Mouse (Mus musculus) brown adipose tissue, adult 24 weeks (tissue): Measurements from ENCODE around the gene Cpn1. TPM values are rescaled to one million over a fixed set of nuclear protein-coding genes. Genes with fewer than 3 reads are reported as not detected.

Source experiments
- H3K27ac ChIP-seq: fragments of 200-500 bp; replicated peaks from 2 replicates; pipeline ENCODE4 v1.5.1; 2012; ENCODE audit warnings: low read depth, mild to moderate bottlenecking, low read length
- H3K4me1 ChIP-seq: fragments of 200-500 bp; 2 replicates; pipeline ENCODE4 v1.6.1; 2012; ENCODE audit warnings: low read length, mixed read lengths; ENCODE audit not compliant: control insufficient read depth, insufficient read depth, insufficient read length
- H3K4me3 ChIP-seq: fragments of 200-500 bp; 2 replicates; pipeline ENCODE4 v1.5.1; 2012; ENCODE audit warnings: low read depth, mild to moderate bottlenecking, low read length, moderate library complexity; ENCODE audit not compliant: insufficient read depth
- polyA plus RNA-seq: library from polyadenylated mRNA; stranded (reverse); fragments of >200 nt; gene quantifications from 2 replicates; pipeline ENCODE4 v1.2.4, GENCODE M21; 2012; ENCODE audit not compliant: missing spikeins, insufficient read depth, insufficient read length

The Cpn1 gene
- not detected in 2 replicates for polyA plus RNA-seq

DNA sequence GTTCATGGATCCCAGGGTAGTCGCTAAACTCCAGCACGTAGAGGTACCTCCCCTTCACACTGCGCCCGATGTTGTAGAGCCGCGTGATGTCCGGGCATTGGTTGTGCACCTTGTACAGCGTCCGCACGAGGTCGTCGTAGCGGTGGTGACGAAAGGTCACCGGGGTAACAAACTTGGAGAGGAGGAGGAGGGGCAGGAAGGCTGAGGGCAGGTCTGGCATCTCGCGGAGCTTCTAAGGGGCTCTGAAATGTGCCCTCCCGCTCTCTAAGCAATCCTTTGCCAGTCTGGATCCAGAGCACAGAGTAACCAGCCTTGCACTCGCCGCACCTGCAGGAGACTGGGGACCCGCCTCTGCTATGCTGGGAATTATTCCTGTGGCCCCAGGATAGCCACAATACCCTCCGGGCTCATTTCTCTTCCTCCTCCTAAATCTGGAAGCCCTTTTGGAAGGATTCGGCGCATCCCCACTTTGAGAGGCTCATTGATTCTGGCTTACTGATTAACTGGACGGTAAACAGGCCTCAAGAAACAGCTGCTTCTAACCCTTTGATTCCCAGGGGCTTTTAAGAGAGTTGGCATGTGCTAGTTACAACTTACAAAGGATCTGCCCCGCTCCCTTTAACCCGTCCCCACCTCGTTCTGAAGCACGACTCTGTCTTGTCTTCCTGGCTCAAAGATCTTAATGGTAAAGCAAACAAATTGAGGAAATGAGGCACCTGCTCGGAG lies at the start of gene Cpn1:
TSS of gene Cpn1 (minus strand) at position 488 of the 726 bp plus-strand sequence.
- H3K27ac ChIP-seq: no peak within 1 kb of the TSS
- H3K4me3 ChIP-seq: no peak within 1 kb of the TSS
- no peaks in the 10 kb centered on the region for H3K4me1 ChIP-seq

DNA sequence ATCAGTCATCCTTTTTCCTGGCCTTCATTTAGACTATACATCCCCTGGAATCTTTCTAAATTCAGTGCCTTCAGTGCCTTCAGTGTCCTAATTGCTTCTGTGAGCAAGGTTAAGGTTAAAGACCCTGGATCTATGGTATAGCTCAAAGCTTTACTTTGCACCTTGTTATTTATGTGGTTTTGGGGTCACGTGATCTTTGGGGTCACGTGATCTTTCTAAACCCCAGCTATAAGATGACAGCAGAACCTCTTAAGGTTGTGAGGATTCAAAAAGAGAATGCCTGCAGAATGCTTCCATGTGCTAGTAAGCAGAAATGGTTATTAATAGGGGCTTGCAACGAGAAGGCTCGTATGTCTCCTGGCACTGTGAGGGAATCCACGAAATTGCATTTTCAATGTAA lies 47.0 kb upstream of the Cpn1 start:
- Histone ChIP-seq H3K27ac (no peak overlapping the region), H3K4me3 (no peak overlapping the region), H3K4me1 (no peaks in the 10 kb centered on the region)

DNA sequence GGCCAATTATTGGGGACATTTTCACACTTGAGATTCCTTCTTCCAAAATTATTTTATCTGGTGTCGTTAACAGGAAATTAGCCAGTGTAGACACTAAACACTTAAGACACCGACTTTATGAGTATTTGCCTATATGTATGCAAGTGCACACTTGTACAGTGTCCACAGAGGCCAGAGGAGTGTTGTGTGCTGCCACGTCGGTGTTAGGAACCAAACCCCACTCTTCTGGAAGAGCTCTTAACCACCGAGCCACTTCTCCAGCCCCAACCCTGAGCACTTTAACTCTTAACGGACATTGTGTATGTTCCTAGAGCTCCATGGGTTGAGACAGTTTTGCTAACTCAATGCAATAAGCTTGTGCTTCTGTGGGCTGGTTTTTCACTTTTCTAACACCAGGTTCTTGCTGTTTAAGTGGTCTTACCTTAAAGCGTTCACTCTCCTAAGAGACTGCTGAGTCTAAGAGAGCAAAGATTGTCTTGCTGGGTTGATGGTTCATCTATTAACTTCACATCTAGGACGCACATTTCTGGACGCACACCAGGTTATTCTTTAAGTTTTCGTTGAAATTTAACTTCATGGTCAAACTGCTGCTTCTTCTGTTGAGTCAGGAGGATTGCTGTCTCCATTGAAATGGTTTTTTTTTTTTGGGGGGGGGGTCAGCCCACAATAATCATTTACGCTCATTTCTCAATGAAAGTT lies 45.8 kb upstream of the Cpn1 start:
- Histone ChIP-seq H3K4me1 (no peaks in the 10 kb centered on the region), H3K4me3 (no peak overlapping the region), H3K27ac (no peak overlapping the region)

DNA sequence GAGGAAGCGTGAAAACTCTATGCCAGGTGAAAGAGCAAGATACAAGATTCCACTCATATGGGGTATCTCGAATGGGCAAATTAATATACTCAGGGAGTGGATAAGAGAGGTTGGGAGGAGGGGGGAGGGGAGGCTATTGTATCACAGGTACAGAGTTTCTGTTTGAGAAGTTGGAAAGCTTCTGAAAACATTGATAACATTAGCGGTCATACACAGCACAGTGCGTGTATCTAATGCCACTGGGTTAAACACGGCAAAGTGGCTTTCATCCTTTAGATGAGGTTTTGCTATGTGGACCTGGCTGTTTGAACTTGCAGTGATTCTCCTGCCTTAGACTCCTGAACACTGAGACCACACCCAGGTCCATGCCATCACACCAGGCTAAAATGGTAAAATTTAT lies 43.7 kb upstream of the Cpn1 start:
- Histone ChIP-seq H3K4me1 (no peaks in the 10 kb centered on the region), H3K4me3 (no peak overlapping the region), H3K27ac (no peak overlapping the region)

DNA sequence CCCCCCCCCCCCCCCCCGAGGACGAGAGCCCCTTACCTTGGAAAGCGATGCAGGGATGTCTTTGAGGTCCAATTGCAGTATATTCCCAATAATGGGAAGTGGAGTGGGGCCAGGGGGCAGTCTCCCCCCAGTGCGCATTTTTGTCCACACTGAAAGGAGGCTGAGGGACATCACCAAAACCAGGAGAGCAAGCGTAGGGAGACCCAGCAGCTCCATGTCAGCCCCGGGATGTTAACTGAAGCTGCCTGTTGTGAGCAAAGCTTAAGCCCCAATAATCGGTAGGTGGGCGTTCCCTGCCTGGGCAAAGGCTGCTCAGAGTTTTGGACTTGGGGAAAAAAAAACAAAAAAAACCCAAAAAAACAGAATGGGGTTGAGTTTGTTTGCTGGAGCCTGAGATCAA lies 42.6 kb upstream of the Cpn1 start, which contains the start of gene Cyp2c23:
TSS of gene Cyp2c23 (minus strand) at position 237 of the 400 bp plus-strand sequence.
- no peak within 1 kb of the TSS for H3K4me3 ChIP-seq
- no peaks in the 10 kb centered on the region for H3K4me1 ChIP-seq
- no peak within 1 kb of the TSS for H3K27ac ChIP-seq

DNA sequence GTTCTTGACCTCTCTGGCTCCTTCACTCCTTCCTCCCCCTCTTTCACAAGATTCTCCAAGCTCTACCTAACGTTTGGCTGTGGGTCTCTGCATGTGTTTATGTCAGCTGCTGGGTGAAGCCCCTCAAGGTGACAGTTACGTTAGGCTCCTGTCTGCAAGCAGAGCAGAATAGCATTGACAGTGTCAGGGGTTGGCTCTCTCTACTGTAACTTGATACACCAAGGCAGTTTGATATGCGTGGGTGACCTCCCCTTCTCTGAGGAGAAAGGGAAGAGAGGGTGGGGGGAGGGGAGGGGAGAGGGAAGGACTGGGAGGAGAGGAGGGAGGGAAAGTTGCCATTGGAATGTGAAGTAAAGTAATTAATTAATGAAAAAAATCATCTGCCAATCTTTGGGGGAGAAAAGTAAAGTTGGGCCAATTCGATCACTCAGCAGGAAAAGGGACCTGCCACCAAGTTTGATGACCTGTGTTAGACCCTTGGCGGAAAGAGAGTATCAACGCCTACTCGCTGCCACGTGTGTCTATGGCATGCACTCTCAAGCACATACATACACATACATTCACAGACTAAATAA lies 40.7 kb upstream of the Cpn1 start:
- H3K4me1 ChIP-seq: no peaks in the 10 kb centered on the region
- no peak overlapping the region for H3K27ac ChIP-seq
- no peak overlapping the region for H3K4me3 ChIP-seq

DNA sequence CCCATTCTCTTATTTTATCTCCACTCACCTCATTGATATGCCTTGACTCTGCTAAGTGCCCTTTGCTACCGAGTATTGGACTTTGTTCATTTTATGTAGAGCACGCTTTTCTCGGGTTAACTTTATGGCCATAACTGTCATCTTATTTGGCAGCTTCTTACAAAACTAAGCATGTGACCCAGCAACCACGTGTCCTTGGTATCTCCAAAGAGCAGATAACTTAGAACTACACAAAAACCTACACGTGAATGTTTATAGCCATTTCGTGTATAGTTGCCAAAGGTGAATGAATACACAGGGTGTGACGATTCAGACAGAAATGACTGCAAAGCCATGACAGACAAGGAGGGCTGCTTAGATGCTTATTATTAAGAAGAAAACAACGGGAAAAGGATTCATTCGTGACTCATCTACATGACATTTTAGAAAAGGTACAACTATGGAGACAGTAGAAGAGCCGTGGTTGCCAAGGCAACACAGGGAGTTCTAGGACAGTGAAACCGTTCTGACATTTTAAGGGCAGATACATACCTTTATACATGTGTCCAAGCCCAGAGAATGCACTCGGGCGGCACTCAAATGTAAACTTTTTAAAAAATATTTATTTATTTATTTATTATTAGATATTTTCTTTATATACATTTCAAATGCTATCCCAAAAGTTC lies 38.7 kb upstream of the Cpn1 start:
- Histone ChIP-seq H3K4me1 (peaks cover 3% of the 10 kb centered on the region; the same call in 1 of the 2 replicates), H3K27ac (no peak overlapping the region), H3K4me3 (no peak overlapping the region)

DNA sequence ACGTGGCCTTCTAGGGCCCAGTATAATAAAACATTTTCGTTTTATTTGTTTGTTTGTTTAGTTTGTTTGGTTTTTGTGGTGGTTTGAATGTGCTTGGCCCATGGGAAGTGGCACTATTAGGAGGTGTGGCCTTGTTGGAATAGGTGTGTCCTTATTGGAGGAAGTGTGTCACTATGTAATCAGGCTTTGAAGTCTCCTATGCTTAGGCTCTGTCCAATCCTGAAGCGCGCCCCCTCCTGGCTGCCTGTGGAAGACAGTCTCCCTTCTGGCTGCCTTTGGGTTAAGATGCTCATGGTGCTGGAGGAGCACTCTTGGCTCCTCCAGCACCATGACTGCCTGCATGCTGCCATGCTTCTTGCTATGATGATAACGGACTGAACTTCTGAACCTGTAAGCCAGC lies 36.7 kb upstream of the Cpn1 start:
- Histone ChIP-seq H3K4me3 (no peak overlapping the region), H3K4me1 (peaks cover 5% of the 10 kb centered on the region; the same call in 1 of the 2 replicates), H3K27ac (no peak overlapping the region)

DNA sequence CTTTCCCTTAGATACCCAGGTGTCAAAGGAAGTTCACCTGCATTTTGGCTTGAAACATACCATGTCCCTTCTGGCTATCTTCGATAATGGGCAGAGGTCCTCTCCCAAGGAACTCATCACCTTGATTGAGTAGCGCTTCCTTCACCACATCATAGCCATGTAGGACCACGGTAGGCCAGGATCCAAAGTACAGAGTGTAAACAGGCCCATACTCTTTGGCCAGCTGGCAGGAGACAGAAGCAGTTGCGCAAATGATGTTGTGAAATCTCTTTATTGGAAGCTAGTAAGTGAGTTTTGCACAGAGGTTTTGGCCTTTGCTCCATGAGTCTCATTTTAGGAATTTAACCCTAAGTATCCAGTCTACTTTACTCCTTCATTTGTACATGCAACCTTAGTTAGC lies 35.1 kb upstream of the Cpn1 start:
- peaks cover 5% of the 10 kb centered on the region; the same call in 1 of the 2 replicates for H3K4me1 ChIP-seq
- no peak overlapping the region for H3K27ac ChIP-seq
- no peak overlapping the region for H3K4me3 ChIP-seq

DNA sequence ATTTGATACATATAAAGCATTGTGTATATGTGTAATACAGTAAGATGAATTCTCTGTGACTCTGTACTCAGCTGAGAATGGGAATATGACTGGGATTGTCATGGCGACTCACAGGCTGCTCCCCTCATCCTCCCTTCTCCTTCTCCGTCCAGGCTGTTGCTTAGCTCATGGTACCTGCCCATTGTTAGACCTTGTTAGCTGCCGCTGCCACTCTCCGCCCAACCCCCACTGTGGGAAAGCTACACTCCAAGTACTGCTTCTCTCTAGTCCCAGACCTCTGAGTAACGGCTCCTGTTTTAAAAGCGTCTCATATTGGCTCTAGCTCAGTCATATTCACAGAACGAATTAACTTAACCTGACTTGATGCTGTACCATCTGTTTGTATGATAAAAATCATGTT lies 33.4 kb upstream of the Cpn1 start:
- Histone ChIP-seq H3K27ac (no peak overlapping the region), H3K4me1 (peaks cover 5% of the 10 kb centered on the region; the same call in 1 of the 2 replicates), H3K4me3 (no peak overlapping the region)

DNA sequence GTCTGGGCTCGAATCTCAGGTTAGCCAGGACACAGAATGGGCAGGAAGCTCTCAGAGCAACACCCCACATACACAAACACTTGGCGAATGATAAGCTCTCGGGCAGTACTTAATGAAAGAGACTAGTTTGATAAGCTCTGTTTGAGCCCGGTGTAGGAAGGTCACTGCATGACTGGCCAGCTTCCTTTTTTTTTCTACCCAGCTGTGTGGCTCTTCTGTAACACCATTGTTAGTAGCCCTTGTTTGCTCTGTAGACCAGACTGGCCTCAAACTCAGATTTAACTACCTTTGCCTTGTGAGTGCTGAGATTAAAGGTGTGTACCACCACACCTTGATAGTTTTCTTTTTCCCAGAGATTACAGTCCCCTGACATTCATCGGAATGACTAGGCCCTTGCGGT lies 27.5 kb upstream of the Cpn1 start:
- Histone ChIP-seq H3K4me3 (no peak overlapping the region), H3K27ac (no peak overlapping the region), H3K4me1 (no peaks in the 10 kb centered on the region)

DNA sequence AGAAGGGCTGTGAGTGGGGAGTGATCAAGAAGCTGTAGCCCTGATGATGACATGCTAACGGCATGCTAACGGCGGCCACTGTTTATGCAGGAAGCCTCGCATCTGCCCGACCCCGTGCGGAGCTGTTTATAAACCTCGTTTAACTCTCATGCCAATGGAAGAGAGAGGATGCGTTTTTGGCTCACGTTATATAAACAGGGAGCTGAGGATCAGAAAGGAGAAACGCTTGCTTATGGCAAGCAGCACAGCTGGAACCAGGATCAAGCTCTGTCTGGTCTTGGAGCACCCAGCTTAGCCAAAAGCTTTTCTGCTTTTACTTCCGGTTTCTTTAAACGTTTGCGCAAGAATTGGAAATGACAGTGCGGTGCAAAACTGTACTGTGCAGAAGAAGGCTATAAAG lies 22.4 kb upstream of the Cpn1 start:
- Histone ChIP-seq H3K27ac (no peak overlapping the region; the same call in 1 of the 2 replicates), H3K4me1 (no peaks in the 10 kb centered on the region), H3K4me3 (peak overlapping the region; percentile 29; the same call in 1 of the 2 replicates)

DNA sequence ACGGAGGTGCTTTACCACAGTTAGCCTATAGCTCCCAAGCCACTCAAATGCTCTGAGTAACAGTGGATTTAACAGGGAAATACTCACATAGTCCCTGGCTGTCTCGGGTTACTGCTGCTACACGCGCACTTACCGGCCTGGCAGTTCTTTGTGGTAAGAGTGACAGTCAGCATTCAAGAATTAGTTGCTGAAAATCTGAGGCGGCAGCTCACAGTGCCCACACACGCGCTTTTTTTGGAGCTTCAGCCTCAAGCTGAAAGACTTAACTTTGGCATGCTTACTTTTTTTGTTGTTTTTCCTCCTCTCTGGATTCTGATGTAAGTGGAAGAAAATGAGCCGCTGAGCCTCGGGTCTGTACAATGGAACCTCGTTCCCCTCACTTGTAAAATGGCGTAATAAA lies 20.8 kb upstream of the Cpn1 start:
- H3K27ac ChIP-seq: no peak overlapping the region
- no peaks in the 10 kb centered on the region for H3K4me1 ChIP-seq
- H3K4me3 ChIP-seq: no peak overlapping the region

DNA sequence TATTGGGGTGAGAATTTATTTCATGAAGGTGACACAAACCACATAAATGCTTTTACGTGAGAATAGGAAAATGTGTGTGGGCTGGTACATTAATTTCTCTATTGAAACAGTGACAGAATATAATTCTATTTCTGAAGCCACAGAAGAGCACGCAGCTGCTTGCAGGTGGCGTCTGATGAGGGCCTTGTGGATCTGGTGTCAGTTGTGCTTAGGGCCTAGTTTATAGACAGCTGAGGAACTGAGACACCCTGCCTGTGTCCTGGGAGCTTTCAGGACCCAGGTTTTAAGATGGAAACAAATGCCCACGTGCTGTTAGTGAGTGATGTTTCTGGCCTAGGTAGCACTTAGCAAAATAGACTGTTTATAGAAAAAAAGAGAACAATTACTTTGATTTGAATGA lies 18.7 kb upstream of the Cpn1 start:
- H3K4me3 ChIP-seq: no peak overlapping the region
- no peaks in the 10 kb centered on the region for H3K4me1 ChIP-seq
- H3K27ac ChIP-seq: no peak overlapping the region

DNA sequence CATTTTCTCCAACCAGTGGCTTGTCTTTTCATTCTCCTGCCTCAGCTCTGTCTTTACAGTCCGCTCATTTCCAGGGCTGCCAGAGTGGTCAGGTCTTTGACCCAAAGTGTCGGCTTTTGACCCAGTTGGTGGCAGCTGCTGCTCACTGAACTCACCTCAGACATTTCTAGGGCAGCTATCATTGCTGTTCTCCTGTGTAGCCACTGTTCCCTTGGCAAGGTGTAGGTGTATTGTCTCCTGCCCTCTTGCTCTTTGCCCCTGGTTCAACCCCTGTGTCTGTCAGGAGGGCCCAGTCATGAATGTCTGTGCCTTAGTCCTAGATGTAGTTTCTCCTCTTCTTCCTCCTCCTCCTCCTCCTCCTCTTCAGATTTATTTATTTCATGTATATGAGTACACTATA lies 17.9 kb upstream of the Cpn1 start:
- Histone ChIP-seq H3K4me1 (no peaks in the 10 kb centered on the region), H3K4me3 (no peak overlapping the region), H3K27ac (no peak overlapping the region)
